Mouse (Mus musculus): ENCODE results near the gene Tmem243. TPM values are rescaled to one million over a fixed set of nuclear protein-coding genes. Genes with fewer than 3 reads are reported as not detected.
A peak's percentile ranks its signal among the peaks of the same experiment; 100 is the strongest.
"Not testable (repeated sequence)": the region's sequence is repeated elsewhere in the genome, so short reads cannot be mapped to it uniquely, and the experiment has no call there.

The Tmem243 gene
- polyA plus RNA-seq, 1 experiment from 2014 or later, result 11.8 TPM

DNA sequence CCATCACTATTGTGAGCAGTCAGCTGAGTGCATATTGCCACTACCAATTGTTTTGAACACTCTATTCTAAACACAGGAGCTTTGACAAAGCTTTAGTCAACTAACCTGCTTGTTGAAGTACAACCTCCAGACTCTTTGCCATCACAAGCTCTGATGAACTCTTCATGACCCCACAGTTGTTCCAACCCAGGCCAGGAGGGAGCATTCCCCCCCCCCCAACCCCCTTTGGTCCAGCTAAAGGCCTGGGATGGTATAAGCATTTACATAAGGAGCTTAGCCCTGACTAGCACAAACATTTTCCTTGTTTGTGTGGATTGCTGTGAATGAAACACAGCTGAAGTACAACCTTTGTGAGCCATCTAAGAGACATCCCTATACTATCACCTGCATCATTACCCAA, 56.3 kb downstream of the Tmem243 start:
- H3K4me3 ChIP-seq, result no peak overlapping the region
- no peak overlapping the region for H3K27ac ChIP-seq (ENCODE audit: poor library complexity, severe bottlenecking)
- H3K4me1 ChIP-seq (replicated peaks), result peaks cover 15% of the 10 kb centered on the region
- H3K9ac ChIP-seq, result no peak overlapping the region
- no peaks in the 10 kb centered on the region for H3K27me3 ChIP-seq (replicated peaks)
- no peak overlapping the region for H3K4me2 ChIP-seq
- peaks cover 11% of the 10 kb centered on the region; the same call in 1 of the 2 replicates for H3K36me3 ChIP-seq
- no peak for ATAC-seq (ENCODE audit: insufficient number of reproducible peaks, low FRiP score)
- H3K9me3 ChIP-seq (replicated peaks), result no peaks in the 10 kb centered on the region

DNA sequence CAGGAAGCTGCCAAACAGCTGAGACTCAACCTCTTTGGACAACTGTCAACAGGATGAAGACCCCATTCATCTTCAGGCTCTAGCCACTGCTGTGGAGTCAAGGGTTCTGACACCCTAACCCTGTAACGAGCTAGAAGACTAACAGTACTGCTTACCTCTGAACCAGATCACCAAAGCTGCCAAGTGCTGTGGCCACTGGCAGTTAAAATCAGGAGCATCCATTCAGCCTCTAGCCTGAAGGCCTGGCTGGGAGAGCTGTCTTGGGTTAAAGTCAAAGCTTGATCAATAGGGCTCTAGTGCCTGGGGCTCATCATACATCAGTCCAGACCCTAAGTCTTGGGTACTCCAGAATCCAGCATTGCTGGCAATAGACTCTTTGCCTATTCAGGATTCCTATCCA, 56.9 kb downstream of the Tmem243 start:
- Histone ChIP-seq H3K27ac (ENCODE audit: poor library complexity, severe bottlenecking) (no peak overlapping the region), H3K9me3 (replicated peaks) (no peaks in the 10 kb centered on the region), H3K9ac (no peak overlapping the region), H3K4me2 (no peak overlapping the region), H3K4me3 (no peak overlapping the region), H3K27me3 (replicated peaks) (no peaks in the 10 kb centered on the region), H3K36me3 (peaks cover 8% of the 10 kb centered on the region; the same call in 1 of the 2 replicates), H3K4me1 (replicated peaks) (peaks cover 15% of the 10 kb centered on the region)
- WGBS, result 80% methylated on average over 1 of the region's 1 CpGs
- no peak for ATAC-seq (ENCODE audit: insufficient number of reproducible peaks, low FRiP score)

DNA sequence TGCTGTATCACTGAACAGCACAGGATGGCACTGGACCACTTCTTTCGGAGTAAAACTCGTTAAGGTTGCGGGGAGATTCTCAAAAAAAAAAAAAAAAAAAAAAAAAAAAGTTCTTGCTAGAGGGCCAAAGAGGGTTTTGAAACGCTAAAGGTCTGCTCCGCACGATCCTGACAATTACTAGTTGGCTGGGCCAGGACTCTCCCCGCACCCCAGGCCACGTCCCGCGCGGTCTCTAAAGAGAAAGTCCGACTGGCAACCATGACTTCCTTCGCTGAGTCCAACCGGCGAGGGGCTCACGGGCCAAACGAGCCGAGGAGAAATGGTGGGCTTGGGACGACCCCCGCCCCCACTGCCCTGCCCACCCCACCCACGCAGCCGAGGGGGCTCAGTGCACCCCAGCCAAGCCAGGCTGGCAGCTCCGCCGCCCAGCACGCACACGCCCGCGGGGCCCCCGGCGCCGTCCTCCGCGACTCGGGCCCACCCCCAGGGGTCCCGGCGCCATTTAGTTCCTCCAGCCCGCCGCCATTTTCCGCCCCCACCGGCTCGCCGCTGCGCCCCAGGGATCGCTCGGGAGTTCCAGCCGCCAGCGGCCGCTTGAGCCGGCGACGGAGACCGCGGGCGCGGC, 60.5 kb downstream of the Tmem243 start:
- no peaks in the 10 kb centered on the region for H3K27me3 ChIP-seq (replicated peaks)
- peak overlapping the region; percentile 86 for H3K4me3 ChIP-seq
- H3K9me3 ChIP-seq (replicated peaks), result no peaks in the 10 kb centered on the region
- ATAC-seq (ENCODE audit: insufficient number of reproducible peaks, low FRiP score), result peak; percentile 67
- WGBS, result under 1% methylated on average over 30 of the region's 55 CpGs
- peaks cover 19% of the 10 kb centered on the region for H3K4me1 ChIP-seq (replicated peaks)
- H3K4me2 ChIP-seq, result peak overlapping the region; percentile 56
- no peaks in the 10 kb centered on the region for H3K36me3 ChIP-seq
- peak overlapping the region; percentile 91 for H3K9ac ChIP-seq
- H3K27ac ChIP-seq (ENCODE audit: poor library complexity, severe bottlenecking), result peak overlapping the region; percentile 100

DNA sequence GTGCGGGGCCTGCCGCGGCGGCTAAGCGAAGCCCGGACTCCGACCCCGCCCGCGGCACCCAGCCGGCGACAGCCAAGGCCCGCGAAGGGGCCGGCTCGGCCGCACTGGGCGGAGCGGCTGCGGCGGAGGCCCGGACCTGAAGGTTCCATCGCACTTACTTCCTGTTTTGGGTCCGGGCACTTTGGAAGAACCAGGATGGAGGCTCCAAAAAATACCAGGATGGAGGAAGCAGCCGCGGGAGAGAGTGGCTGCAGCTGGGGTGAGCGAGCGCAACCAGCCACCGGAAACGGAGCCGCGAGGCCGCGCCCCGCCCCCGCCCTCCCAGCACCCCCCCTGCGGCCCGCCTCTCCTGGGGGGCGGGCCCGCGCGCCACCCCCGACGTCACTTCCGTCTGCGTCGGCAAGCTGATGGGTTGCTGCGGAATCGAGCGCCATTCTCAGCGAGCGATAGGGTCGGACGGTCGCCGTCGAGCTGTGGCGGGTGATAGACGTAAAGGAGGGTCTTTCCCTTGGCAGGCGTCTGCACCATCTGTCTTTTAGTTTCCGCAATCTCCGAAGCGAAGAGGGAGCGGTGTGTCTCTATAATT, 61.1 kb downstream of the Tmem243 start, which contains the start of gene Dmtf1:
Gene Dmtf1 (minus strand): TSS at position 321 of the 586 bp plus-strand sequence.
- H3K4me3 ChIP-seq, result peak within 1 kb of the TSS; percentile 86
- peak within 1 kb of the TSS; percentile 100 for H3K27ac ChIP-seq (ENCODE audit: poor library complexity, severe bottlenecking)
- peak; percentile 96 for ATAC-seq (ENCODE audit: insufficient number of reproducible peaks, low FRiP score)
- no peaks in the 10 kb centered on the region for H3K27me3 ChIP-seq (replicated peaks)
- H3K4me2 ChIP-seq, result peak within 1 kb of the TSS; percentile 80
- H3K9me3 ChIP-seq (replicated peaks), result no peaks in the 10 kb centered on the region
- H3K9ac ChIP-seq, result peak within 1 kb of the TSS; percentile 91
- no peaks in the 10 kb centered on the region for H3K36me3 ChIP-seq
- H3K4me1 ChIP-seq (replicated peaks), result peaks cover 17% of the 10 kb centered on the region
- WGBS, result under 1% methylated on average over 63 of the region's 64 CpGs

DNA sequence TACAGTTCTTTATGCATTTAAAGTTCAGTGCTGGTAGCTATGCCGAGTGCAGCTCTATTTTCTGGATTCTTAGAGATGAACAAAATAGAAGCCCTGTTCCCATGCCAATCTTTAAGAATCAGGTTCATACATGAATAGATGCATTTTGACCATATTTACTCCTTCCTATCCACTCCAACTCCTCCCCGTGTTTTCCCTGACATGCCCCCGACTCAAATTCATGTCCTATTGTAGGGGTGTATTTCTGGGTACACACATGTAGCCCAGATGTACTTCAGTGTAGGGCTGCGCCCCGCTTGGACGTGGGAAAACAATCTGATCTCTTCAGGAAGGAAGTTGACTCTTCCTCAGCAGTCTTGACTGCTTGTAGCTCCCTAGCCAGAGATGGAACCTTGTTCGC, 61.6 kb downstream of the Tmem243 start:
- peaks cover 11% of the 10 kb centered on the region; the same call in 1 of the 2 replicates for H3K4me1 ChIP-seq (replicated peaks)
- H3K27me3 ChIP-seq (replicated peaks), result no peaks in the 10 kb centered on the region
- peak overlapping the region; percentile 86 for H3K4me3 ChIP-seq
- peak overlapping the region; percentile 73 for H3K9ac ChIP-seq
- peak overlapping the region; percentile 87 for H3K27ac ChIP-seq (ENCODE audit: poor library complexity, severe bottlenecking)
- H3K36me3 ChIP-seq, result no peaks in the 10 kb centered on the region
- ATAC-seq (ENCODE audit: insufficient number of reproducible peaks, low FRiP score), result no peak
- 9% methylated on average over 7 of the region's 7 CpGs for WGBS
- H3K9me3 ChIP-seq (replicated peaks), result no peaks in the 10 kb centered on the region
- H3K4me2 ChIP-seq, result peak overlapping the region; percentile 80

DNA sequence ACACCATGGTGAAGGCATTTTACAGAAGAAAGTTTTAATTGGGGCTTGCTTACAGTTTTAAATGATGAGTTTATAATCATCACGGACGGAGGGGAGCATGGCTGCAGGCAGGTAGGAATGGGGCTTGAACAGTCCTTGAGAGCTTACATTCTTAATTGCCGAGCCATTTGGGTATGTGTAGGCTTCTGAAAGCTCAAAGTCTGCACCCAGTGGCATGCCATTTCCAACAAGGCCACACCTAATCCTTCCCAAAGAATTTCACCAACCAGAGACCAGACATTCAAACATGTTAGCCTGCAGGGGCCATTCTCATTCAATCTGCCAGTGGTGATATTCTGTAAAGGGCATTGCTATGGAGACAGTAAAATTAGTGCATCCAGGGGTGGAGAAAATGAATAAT, 62.9 kb downstream of the Tmem243 start:
- no peaks in the 10 kb centered on the region for H3K27me3 ChIP-seq (replicated peaks)

DNA sequence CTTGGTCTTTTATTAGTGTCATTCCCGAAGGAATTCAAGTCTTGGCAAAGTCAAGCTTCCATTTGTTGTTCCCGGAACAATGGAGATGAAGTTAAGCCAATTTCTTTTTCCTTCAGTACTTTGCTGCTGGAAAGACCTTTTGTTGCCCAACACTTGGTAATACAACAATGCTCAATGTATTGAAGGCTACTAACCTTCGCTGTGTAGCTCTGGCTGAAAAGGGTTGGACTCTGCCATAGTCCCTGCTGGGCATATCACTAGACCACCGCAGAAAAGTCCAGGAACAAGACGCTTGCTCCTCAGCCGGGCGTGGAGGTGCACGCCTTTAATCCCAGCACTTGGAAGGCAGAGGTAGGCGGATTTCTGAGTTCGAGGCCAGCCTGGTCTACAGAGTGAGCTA, 64.7 kb downstream of the Tmem243 start:
- 88% methylated on average over 10 of the region's 10 CpGs for WGBS
- not testable (repeated sequence) for H3K27me3 ChIP-seq (replicated peaks); H3K9ac ChIP-seq; H3K36me3 ChIP-seq; ATAC-seq (ENCODE audit: insufficient number of reproducible peaks, low FRiP score); H3K27ac ChIP-seq (ENCODE audit: poor library complexity, severe bottlenecking); H3K9me3 ChIP-seq (replicated peaks); H3K4me2 ChIP-seq; H3K4me1 ChIP-seq (replicated peaks); H3K4me3 ChIP-seq

More for the DNA sequence above, 62.9 kb downstream of the Tmem243 start:
- Histone ChIP-seq H3K9ac (no peak overlapping the region), H3K36me3 (no peaks in the 10 kb centered on the region), H3K4me2 (no peak overlapping the region), H3K9me3 (replicated peaks) (no peaks in the 10 kb centered on the region), H3K4me3 (no peak overlapping the region), H3K27ac (ENCODE audit: poor library complexity, severe bottlenecking) (no peak overlapping the region), H3K4me1 (replicated peaks) (peaks cover 7% of the 10 kb centered on the region; the same call in 1 of the 2 replicates)
- WGBS, result 87% methylated on average over 3 of the region's 3 CpGs
- ATAC-seq (ENCODE audit: insufficient number of reproducible peaks, low FRiP score), result no peak

DNA sequence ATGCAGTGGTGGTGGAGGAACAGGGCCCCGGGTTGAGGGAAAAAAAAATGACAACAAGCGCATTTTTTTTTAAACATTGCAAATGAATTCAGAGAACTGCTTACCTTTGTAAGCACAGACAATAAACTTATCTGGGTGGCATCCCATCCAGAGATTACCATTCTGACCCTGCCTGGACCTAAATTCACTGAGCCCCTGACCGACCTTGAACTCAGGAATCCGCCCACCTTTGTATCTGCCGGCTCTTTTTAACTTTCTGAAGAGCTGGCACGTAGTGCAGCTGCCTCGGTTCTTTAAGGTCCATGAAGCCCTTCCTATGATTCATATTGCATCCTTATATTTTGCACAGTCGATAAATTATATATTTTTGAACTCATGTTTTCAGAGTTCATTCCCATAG, 65.9 kb downstream of the Tmem243 start:
- H3K27me3 ChIP-seq (replicated peaks), result no peaks in the 10 kb centered on the region
- no peak overlapping the region for H3K9ac ChIP-seq
- 71% methylated on average over 8 of the region's 8 CpGs for WGBS
- H3K9me3 ChIP-seq (replicated peaks), result no peaks in the 10 kb centered on the region
- no peak overlapping the region for H3K4me3 ChIP-seq
- H3K36me3 ChIP-seq, result no peaks in the 10 kb centered on the region
- no peak overlapping the region for H3K27ac ChIP-seq (ENCODE audit: poor library complexity, severe bottlenecking)
- no peak overlapping the region for H3K4me2 ChIP-seq
- H3K4me1 ChIP-seq (replicated peaks), result peaks cover 4% of the 10 kb centered on the region; the same call in 1 of the 2 replicates
- ATAC-seq (ENCODE audit: insufficient number of reproducible peaks, low FRiP score), result no peak

DNA sequence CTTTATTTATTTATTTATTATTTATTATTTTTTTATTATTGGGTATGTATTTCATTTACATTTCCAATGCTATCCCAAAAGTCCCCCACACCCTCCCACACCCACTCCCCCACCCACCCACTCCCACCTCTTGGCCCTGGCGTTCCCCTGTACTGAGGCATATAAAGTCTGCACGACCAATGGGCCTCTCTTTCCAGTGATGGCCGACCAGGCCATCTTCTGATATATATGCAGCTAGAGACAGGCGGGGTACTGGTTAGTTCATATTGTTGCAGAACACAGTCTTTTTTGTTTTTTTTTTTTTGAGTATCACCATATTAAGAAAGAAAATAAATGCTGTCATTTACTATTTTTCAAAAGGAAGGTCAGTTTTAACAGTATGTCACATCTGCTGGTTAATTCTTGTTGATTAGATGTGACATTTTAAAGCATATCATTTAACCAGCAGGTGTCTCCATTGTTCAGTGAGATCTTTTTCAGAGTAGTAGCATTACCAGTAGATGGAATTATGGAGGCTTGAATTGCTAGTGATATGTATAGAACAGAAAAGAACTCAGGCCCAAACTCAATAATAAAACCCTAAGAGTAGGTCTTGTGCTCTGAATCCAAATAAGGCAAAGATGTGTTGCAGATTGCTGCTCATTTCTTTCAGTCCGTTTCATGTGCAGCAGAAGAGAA, 69.0 kb downstream of the Tmem243 start:
- H3K9ac ChIP-seq; ATAC-seq (ENCODE audit: insufficient number of reproducible peaks, low FRiP score); H3K9me3 ChIP-seq (replicated peaks); H3K27me3 ChIP-seq (replicated peaks); H3K4me3 ChIP-seq; H3K27ac ChIP-seq (ENCODE audit: poor library complexity, severe bottlenecking); H3K4me2 ChIP-seq; H3K4me1 ChIP-seq (replicated peaks); H3K36me3 ChIP-seq: not testable (repeated sequence)
- WGBS, result 73% methylated on average over 5 of the region's 5 CpGs

DNA sequence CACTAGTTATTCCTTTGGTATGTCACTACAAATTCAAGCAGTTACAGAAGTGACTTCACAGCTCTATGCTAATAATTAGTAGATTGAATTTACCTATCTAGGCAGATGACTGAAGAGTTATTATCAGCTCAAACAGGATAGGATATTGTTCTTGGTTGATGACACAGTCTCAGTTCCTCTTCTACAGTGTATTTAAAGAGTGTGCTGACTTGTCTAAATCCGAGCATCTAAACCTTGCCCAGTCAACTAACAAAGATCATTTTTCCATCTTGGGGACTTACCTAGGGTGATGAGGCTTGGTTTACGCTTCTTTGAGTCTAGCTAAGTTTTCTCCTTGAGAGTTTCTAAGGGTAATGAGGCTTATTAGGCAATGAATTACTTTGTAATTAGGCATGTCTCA, 72.8 kb downstream of the Tmem243 start:
- H3K27ac ChIP-seq (ENCODE audit: poor library complexity, severe bottlenecking), result no peak overlapping the region
- no peaks in the 10 kb centered on the region for H3K4me1 ChIP-seq (replicated peaks)
- H3K4me2 ChIP-seq, result no peak overlapping the region
- no peaks in the 10 kb centered on the region for H3K9me3 ChIP-seq (replicated peaks)
- no peaks in the 10 kb centered on the region for H3K27me3 ChIP-seq (replicated peaks)
- WGBS, result 73% methylated on average over 2 of the region's 2 CpGs
- ATAC-seq (ENCODE audit: insufficient number of reproducible peaks, low FRiP score), result no peak
- no peak overlapping the region for H3K9ac ChIP-seq
- no peak overlapping the region for H3K4me3 ChIP-seq
- H3K36me3 ChIP-seq, result no peaks in the 10 kb centered on the region

DNA sequence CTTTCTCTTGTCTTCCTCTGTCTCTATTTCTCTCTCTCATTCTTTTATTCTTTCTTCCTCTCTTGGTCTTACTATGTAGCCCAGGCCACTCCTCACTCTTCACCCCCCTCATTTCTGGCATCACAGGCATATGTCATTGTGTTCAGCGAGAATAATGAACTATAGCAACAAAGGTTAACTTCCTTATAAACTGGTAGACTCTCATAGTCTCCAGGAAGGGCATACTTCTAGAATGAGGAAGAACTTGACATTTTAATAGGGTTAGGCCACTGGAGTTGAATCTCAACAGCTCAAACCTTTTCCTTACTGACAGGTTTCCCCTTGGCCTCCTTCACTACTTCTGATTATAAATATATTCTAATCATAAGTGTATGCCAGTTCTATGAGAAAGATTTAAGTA, 86.0 kb downstream of the Tmem243 start:
- Histone ChIP-seq H3K27ac (ENCODE audit: poor library complexity, severe bottlenecking) (no peak overlapping the region), H3K4me2 (no peak overlapping the region), H3K9ac (no peak overlapping the region), H3K4me1 (replicated peaks) (no peaks in the 10 kb centered on the region), H3K4me3 (no peak overlapping the region), H3K9me3 (replicated peaks) (no peaks in the 10 kb centered on the region), H3K36me3 (no peaks in the 10 kb centered on the region), H3K27me3 (replicated peaks) (no peaks in the 10 kb centered on the region)
- no peak for ATAC-seq (ENCODE audit: insufficient number of reproducible peaks, low FRiP score)
- WGBS, result 58% methylated on average over 1 of the region's 1 CpGs

Measured in heart, embryonic 12.5 days (tissue).